Mouse (Mus musculus): Measurements from ENCODE around the gene Ddx3y. TPM values are rescaled to one million over a fixed set of nuclear protein-coding genes. Genes with fewer than 3 reads are reported as not detected.

The Ddx3y gene
- total RNA-seq (2023), result 105 TPM

GRCm38 (mm10) chrY:1286171-1286795, at the start of gene Ddx3y:
Gene Ddx3y (minus strand): TSS chrY:1286629.

GRCm38 (mm10) chrY:1245426-1245863, 41.0 kb downstream of the Ddx3y start, which contains the start of gene Uty:
Gene Uty (minus strand): TSS chrY:1245759.

Other genes with a start within 250 kb of the Ddx3y start
- gene Uty, start 40.9 kb downstream of the Ddx3y start, total RNA-seq (2023), result 45.9 TPM
- gene Usp9y, start 173.2 kb upstream of the Ddx3y start, total RNA-seq (2023), result not detected

All from CD8-positive naive resting alpha-beta T cell, adult 57 days (primary cell).